Mouse (Mus musculus) stomach, embryonic 14.5 days (tissue): ENCODE measurements around the gene Gm5622. TPM values are rescaled to one million over a fixed set of nuclear protein-coding genes. Genes with fewer than 3 reads are reported as not detected.
"Not testable (repeated sequence)": the region's sequence is repeated elsewhere in the genome, so short reads cannot be mapped to it uniquely, and the experiment has no call there.

Source experiments
- ATAC-seq: fragments of 200-750 bp; cut with Nextera tagmentation; 2 replicates; pipeline ENCODE4 v1.8.0; 2017; ENCODE audit warnings: low read depth, moderate TSS enrichment; ENCODE audit not compliant: insufficient number of reproducible peaks, insufficient read depth, low FRiP score
- H3K27ac ChIP-seq: fragments of 300-500 bp; sonication (generic); 2 replicates; pipeline ENCODE4 v1.5.1; 2014; ENCODE audit warnings: mild to moderate bottlenecking, low read length, moderate library complexity, mixed read lengths
- H3K27me3 ChIP-seq: fragments of 300-500 bp; sonication (generic); 2 replicates; pipeline ENCODE4 v1.6.1; 2014; ENCODE audit warnings: low read length, control low read depth, mixed read lengths; ENCODE audit not compliant: control insufficient read depth, insufficient read depth
- H3K36me3 ChIP-seq: fragments of 300-500 bp; sonication (generic); 2 replicates; pipeline ENCODE4 v1.6.1; 2014; ENCODE audit warnings: mild to moderate bottlenecking, control low read depth, low read length, moderate library complexity, mixed read lengths; ENCODE audit not compliant: control insufficient read depth, insufficient read depth
- H3K4me1 ChIP-seq: fragments of 300-500 bp; sonication (generic); 2 replicates; pipeline ENCODE4 v1.6.1; 2014; ENCODE audit warnings: low read length, control low read depth, mixed read lengths; ENCODE audit not compliant: control insufficient read depth, insufficient read depth
- H3K4me2 ChIP-seq: fragments of 300-500 bp; sonication (generic); replicated peaks from 2 replicates; pipeline ENCODE4 v1.6.1; 2014; ENCODE audit warnings: low read depth, low read length, control low read depth
- H3K4me3 ChIP-seq: fragments of 300-500 bp; sonication (generic); 2 replicates; pipeline ENCODE4 v1.5.1; 2014; ENCODE audit warnings: low read depth, low read length, control low read depth
- H3K9ac ChIP-seq: fragments of 300-500 bp; sonication (generic); replicated peaks from 2 replicates; pipeline ENCODE4 v1.6.1; 2014; ENCODE audit warnings: low read depth, mild to moderate bottlenecking, control low read depth, low read length, moderate library complexity, mixed read lengths
- H3K9me3 ChIP-seq: fragments of 300-500 bp; sonication (generic); 2 replicates; pipeline ENCODE4 v1.6.1; 2016; ENCODE audit warnings: low read depth, low read length, control low read depth; ENCODE audit not compliant: control insufficient read depth
- WGBS: fragments of 180-500 bp; shearing (Covaris S2); extraction: QIAGEN DNeasy Blood & Tissue Kit; methylation state at CpG from one replicate; pipeline ENCODE4 v1.1.7; 2014; 5-methylcytosine and 5-hydroxymethylcytosine counted together
- polyA plus RNA-seq: library from polyadenylated mRNA; unstranded; fragments of >200 nt; fragmentation: Nextera tagmentation; extraction: Ambion mirVana; gene quantifications from 2 replicates; pipeline ENCODE4 v1.2.1, GENCODE M21; 2014

Gene Gm5622
- polyA plus RNA-seq: not detected in 2 replicates

- WGBS: 90% methylated on average over 4 of the region's 4 CpGs
- H3K4me3 ChIP-seq: no peak within 1 kb of the TSS
- no peaks in the 10 kb centered on the region for H3K4me1 ChIP-seq
- no peaks in the 10 kb centered on the region for H3K27me3 ChIP-seq
- no peaks in the 10 kb centered on the region for H3K9me3 ChIP-seq
- no peak within 1 kb of the TSS for H3K27ac ChIP-seq
- H3K4me2 ChIP-seq: no peak within 1 kb of the TSS
- H3K36me3 ChIP-seq: no peaks in the 10 kb centered on the region
- no peak within 1 kb of the TSS for H3K9ac ChIP-seq
- no peak for ATAC-seq
Measured at GRCm38 (mm10) chr14:51552490-51552889, at the start of gene Gm5622. Gm5622 (plus strand) TSS chr14:51552790.

GRCm38 (mm10) chr14:51507416-51507815, 45.2 kb upstream of the Gm5622 start:
- Histone ChIP-seq H3K27me3 (no peaks in the 10 kb centered on the region), H3K9me3 (no peaks in the 10 kb centered on the region), H3K36me3 (no peaks in the 10 kb centered on the region), H3K4me3 (no peak overlapping the region), H3K4me2 (no peak overlapping the region), H3K27ac (no peak overlapping the region), H3K4me1 (no peaks in the 10 kb centered on the region), H3K9ac (no peak overlapping the region)
- 94% methylated on average over 8 of the region's 8 CpGs for WGBS
- ATAC-seq: no peak

- not testable (repeated sequence) for H3K27ac ChIP-seq, H3K27me3 ChIP-seq, H3K36me3 ChIP-seq, H3K4me2 ChIP-seq, H3K4me3 ChIP-seq, ATAC-seq, H3K9ac ChIP-seq, H3K9me3 ChIP-seq, H3K4me1 ChIP-seq
- WGBS: 92% methylated on average over 2 of the region's 2 CpGs
Measured at GRCm38 (mm10) chr14:51573963-51574362, 21.4 kb downstream of the Gm5622 start, which contains the start of gene Gm17175. Gm17175 (minus strand) TSS chr14:51574063.

GRCm38 (mm10) chr14:51592039-51592438, 39.4 kb downstream of the Gm5622 start, which contains the start of gene Gm17174:
Gm17174 (minus strand) TSS chr14:51592139.
- 92% methylated on average over 4 of the region's 4 CpGs for WGBS
- ATAC-seq: not testable (repeated sequence)

GRCm38 (mm10) chr14:51611210-51611609, 58.6 kb downstream of the Gm5622 start, which contains the start of gene Gm17078:
Gm17078 (minus strand) TSS chr14:51611310.
- Histone ChIP-seq H3K4me2 (no peak within 1 kb of the TSS), H3K36me3 (no peaks in the 10 kb centered on the region), H3K4me1 (no peaks in the 10 kb centered on the region), H3K9me3 (no peaks in the 10 kb centered on the region), H3K4me3 (no peak within 1 kb of the TSS), H3K27ac (no peak within 1 kb of the TSS), H3K9ac (no peak within 1 kb of the TSS), H3K27me3 (no peaks in the 10 kb centered on the region)
- no peak for ATAC-seq
- WGBS: 89% methylated on average over 1 of the region's 1 CpGs

More at GRCm38 (mm10) chr14:51592039-51592438, 39.4 kb downstream of the Gm5622 start, which contains the start of gene Gm17174:
- not testable (repeated sequence) for H3K9me3 ChIP-seq, H3K4me3 ChIP-seq, H3K9ac ChIP-seq, H3K4me1 ChIP-seq, H3K4me2 ChIP-seq, H3K27ac ChIP-seq, H3K36me3 ChIP-seq, H3K27me3 ChIP-seq

GRCm38 (mm10) chr14:51632426-51632825, 79.8 kb downstream of the Gm5622 start:
- not testable (repeated sequence) for H3K36me3 ChIP-seq, H3K4me3 ChIP-seq, H3K27me3 ChIP-seq, H3K27ac ChIP-seq, H3K4me2 ChIP-seq, H3K9me3 ChIP-seq, H3K9ac ChIP-seq, H3K4me1 ChIP-seq, ATAC-seq
- WGBS: 97% methylated on average over 1 of the region's 1 CpGs

- H3K27me3 ChIP-seq, H3K36me3 ChIP-seq, ATAC-seq, H3K9ac ChIP-seq, H3K4me1 ChIP-seq, H3K4me3 ChIP-seq, H3K4me2 ChIP-seq, H3K27ac ChIP-seq, H3K9me3 ChIP-seq: not testable (repeated sequence)
- 64% methylated on average over 1 of the region's 1 CpGs for WGBS
Measured at GRCm38 (mm10) chr14:51635566-51635965, 83.0 kb downstream of the Gm5622 start, which contains the start of gene Gm4181. Gm4181 (minus strand) TSS chr14:51635666.

- H3K4me1 ChIP-seq: no peaks in the 10 kb centered on the region
- H3K9ac ChIP-seq: no peak overlapping the region
- whole genome bisulfite sequencing: 88% methylated on average over 5 of the region's 5 CpGs
- no peak overlapping the region for H3K4me2 ChIP-seq
- ATAC-seq: no peak
- H3K27me3 ChIP-seq: no peaks in the 10 kb centered on the region
- no peaks in the 10 kb centered on the region for H3K36me3 ChIP-seq
- no peak overlapping the region for H3K4me3 ChIP-seq
- no peaks in the 10 kb centered on the region for H3K9me3 ChIP-seq
- no peak overlapping the region for H3K27ac ChIP-seq
Measured at GRCm38 (mm10) chr14:51677269-51677668, 124.7 kb downstream of the Gm5622 start.

- H3K9me3 ChIP-seq, H3K27me3 ChIP-seq, H3K36me3 ChIP-seq, H3K4me2 ChIP-seq, H3K4me3 ChIP-seq, H3K4me1 ChIP-seq, ATAC-seq, H3K9ac ChIP-seq, H3K27ac ChIP-seq: not testable (repeated sequence)
- WGBS: 73% methylated on average over 1 of the region's 2 CpGs
Measured at GRCm38 (mm10) chr14:51695368-51695767, 142.8 kb downstream of the Gm5622 start, which contains the start of gene Gm17079. Gm17079 (minus strand) TSS chr14:51695468.
